Mouse (Mus musculus) urinary bladder, adult 18-20 months (tissue): Measurements from ENCODE around the gene Atoh8.

Experiments used
- DNase-seq, 2 experiments: peaks; one replicate each; pipeline ENCODE4 v3.0.0; 2022; ENCODE audit warnings: low spot score in 2 of 2, mixed read lengths in 2 of 2

Gene Atoh8

DNA sequence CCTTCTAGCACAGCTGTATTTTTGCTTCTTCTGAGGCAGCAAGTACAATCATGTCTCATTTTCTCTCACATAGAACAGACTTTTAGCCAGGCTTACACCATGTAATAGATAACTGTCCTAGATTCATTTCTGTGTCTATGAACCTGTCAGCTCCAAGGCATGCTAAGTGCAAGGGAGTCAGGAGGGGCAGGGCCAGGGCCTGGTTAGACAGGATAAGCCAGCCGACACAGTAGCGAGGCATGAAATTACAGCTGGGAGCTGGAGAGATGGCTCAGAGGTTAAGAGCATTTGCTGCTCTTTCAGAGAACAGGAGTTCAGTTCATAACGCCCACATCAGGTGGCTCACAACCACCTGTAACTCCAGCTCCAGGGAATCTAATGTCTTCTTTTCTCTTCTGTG lies 38.7 kb downstream of the Atoh8 start:
- no peak for DNase-seq

DNA sequence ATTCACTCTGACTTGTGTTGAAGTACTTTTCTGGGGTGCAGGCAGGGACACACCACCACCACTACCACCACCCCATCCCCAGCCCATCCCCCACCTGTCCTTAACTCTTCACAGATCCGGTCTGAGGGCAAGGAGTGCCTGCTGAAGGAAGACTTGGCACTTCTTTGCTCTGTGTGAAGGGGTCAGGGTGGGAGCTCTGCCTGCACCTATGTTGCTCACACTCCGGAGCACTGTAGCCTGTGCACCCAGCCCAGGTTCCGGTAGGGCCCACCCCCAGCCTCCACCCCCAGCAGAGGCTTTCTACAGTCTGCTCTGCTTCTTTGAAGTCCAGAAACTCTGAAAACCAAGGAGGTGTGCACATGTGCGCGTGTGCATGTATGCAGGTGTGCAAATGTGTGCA lies 44.8 kb downstream of the Atoh8 start:
- no peak for DNase-seq

DNA sequence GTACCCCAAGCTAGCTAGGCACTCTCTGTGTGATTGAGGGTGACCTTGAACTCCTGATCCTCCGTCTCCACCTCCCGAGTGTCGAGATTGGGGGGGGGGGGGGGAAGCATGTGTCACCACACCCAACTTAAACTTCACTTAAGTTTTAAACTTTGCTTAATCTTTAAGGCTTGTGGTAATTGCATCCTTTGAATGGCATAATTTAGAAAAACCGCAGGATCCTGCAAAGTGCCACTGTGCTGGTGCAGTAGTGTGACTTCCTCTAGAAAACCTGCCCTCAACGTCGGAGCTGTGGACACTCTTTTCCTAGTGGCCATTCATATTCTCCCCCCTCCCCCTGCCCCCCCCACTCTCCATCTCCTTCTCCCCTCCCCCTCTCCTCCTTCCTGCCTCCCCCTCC lies 45.3 kb downstream of the Atoh8 start:
- no peak for DNase-seq

DNA sequence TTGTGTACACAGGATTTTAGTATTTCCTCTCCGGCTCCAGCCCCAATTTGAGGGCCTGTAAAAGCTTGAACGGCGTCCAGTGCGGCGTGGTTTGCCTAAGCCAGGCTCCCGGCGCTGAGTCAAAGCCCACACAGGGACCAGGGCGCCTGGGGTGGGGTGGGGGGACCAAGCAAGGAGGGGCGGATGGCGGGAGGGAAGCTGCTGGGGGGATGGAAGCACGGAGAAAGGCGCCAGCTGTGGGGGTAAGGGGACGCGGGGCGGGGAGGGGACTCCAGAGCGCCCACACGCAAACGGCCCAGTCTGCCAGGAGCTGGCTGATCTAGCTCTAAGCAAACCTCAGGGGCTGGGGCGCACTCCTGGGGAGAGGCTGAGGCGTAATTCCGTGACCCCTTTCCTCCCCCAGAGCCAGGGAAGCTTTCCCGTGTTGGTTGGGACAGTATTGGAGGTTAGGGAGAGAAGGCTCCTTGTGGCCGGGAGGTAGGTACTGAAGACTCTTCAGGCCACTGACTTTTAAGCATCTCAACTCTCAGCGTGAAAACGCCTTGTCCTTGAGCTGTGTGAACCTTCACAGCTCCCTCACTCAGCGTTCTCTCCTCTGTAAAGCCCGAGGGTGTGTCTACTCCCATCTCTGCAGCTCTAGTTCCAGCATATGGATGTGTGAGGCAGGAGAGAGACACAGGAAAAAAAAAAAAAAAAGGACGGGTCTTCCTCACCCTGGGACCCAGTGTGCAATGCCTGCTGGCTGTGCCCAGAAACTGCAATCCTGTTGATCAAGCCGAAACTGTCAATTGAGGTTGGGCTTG lies 46.1 kb downstream of the Atoh8 start:
- DNase-seq = peak; percentile 52 to 71

DNA sequence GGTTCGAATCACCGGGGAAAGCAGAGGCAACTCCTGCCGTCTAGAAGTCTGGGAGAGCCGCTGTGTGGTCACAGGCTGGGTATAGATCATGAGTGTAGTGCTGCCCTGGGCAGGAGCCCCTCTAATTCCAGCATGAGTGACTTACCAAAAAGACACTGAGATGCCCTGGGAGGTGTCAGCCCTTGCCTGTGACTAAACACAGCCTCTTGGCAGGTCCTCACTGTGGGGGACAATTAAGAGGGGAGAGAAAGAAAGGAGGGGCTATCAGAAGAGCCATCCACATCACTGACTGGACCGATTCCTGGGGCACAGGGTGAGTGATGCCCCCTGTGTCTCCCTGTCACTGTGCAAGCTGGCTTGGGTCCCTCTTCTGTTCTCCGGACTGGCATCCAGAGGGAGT lies 48.6 kb downstream of the Atoh8 start:
- no peak for DNase-seq

DNA sequence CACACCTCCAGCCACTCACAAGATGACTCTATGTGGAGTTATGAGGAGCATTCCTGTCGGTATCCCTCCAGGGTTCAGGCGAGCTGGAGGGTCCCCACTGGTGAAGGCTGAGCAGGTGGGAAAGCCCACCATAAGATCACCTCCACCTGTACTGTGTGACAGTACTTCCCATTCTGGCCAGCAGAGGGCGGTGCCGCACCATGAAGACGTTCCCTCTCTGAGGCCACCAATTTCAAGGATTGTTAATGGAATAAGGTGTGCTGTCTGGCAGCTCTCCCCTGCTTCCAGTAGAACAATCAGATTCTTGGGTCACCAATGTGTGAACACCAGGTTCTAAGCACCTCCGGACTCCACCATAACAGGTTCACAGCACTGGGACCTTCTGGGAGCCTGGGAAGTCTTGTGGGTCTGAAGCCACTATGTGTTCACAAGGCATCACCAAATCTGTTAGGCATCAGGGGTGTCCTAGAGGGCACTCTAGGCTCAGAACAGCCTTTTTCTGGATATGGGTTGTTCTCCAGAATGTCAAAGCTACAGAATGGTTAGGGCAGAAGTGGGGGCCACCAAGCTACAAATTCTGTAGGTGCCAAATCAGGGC lies 49.4 kb downstream of the Atoh8 start:
- peak; percentile 69 to 87 for DNase-seq

DNA sequence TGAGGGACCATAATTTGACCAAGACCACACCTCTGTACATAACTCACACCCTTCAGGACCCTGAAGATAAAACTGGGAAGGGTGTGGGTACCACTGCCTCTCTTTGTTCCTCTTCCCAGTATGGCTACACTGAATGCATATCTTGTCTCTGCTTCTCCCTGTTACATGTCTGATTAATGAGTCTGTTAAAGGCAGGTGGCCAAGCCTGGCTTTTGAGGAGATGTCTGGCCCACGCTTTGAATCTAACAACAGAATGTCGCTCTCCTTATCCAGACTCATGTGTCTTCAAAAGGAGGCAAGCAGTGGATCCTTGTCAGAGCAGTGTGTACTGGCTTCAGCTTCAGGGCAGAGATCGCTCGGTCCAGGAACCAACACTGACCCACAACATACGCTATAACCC lies 50.8 kb downstream of the Atoh8 start:
- no peak for DNase-seq

DNA sequence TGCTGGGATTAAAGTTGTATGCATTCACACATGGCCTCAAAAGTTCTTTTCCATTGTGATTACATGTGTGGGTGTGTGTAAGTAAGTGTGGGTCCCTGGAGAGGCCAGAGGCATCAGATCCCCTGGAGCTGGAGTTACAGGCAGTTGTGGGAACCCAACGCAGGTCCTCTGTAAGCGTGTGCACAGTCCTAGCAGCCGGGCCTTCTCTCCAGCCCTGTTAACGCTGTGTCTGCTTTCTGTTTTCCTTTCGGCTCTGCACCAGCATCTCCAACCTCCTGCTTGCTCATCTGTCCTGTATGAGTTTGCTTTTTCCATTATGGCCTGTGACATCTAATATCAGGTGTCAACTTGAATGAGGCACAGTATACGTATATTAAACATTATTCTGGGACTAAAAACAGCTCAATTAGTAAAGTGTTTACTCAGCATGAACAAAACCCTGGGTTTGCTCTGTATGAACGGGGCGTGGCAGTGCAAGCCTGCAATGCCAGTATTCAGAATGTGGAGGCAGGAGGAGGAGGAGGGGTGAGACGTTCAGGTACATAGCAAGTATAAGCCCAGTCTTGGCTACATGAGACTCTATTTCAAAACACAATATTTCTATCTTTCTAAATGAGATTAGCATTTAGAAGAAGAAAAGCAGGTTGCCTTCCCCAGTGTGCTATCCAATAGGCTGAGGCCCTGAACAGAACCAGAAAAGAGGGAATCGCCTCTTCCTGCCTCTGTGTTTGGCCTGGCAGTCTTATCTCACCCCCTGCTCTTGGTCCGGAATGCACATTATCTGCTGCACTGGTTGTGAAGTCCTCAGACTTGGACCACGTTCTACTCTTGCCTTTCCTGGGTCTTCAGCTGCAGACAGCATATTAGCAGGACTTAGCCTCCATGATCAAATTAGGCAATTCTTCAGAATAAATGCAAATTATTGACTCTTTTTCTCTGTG lies 55.5 kb downstream of the Atoh8 start:
- no peak for DNase-seq

DNA sequence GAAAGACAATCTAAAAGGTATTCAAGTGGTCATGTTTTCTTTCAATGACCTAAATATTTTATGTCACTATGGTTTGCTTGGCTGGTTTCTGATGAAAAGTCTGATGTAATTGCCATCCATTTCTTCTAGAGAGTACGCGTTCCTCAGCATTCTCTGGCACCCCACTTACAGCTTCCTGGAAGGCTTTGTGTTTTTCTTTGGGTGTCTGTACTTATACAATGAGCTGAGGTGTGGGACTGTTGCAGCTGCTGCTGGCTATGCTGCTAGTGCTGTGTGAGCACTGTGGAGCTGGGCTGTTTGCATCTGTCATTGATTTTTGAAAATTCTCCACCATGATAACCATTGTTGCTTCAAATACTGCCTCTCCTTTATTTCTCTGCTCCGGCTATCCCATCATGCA lies 56.4 kb downstream of the Atoh8 start:
- no peak for DNase-seq

DNA sequence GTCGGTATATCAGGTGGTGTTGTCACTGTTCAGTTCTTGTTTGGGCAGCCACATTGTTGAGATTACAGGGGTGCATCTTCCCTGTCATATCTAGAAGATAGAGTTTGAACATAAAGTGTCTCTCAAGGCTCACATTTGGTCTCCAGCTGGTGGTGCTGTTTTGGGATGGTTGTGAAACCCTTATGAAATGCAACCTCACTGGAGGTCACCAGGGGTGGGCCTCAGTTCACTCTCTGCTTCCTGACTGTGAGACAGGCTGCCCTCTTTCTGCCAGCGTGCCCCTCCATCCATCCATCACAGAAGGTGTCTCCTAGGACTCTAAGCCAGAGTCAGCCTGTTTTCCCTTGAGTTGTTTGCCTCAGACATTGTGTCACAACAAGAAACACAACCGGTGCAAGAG lies 58.0 kb downstream of the Atoh8 start:
- DNase-seq = no peak

DNA sequence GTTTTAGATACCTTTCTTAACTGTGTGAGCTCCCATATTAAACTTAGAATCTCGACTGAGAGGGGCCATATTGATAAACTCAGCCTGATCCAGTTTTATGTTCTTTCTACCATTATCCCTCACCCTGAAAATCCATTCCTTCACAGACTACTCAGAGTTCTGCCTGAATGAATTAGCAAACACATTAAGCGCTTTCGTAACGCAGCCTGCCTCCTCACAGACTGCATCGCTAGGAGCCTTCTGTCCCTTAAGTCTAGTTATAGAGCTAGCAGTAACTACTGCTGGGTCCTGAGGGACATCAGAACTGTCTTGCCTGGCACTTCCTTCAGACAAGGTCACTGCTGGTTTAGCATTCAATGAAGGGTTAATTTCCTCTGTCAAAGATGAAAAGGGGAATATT lies 59.4 kb downstream of the Atoh8 start:
- DNase-seq = no peak

DNA sequence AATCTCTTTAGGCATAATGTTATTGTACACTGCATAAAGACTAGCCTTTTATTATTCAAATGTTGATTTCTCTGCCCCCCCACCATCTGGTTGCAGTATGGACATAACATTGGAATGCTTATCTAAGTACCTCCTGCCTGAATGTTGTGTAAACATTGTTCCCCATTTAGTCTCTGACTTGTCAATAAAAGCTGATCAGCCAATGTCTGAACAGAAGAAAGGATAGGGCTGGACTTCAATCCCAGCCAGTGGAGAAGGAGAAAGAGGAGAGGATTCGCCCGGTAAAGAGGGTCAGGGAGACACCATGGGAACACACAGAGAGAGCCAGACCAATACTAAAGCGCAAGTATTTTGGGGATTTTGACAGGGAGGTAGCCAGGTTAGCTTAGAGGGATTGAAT lies 60.0 kb downstream of the Atoh8 start:
- DNase-seq = no peak

DNA sequence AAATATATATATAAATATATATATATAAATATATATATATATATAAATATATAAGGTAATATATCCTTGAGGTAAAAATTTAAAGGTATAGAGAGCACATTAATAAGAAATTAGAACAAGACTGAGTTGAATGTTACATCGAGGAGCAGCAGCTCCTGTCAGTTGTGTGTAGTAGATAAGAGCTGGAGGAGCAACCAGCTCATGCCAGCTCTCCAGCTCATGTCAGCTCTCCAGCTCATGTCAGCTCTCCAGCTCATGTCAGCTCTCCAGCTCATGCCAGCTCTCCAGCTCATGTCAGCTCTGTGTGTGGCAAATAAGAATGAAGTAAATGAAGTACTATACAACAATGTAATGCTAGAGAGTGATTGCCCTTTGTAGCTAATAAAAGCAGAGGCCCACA lies 62.0 kb downstream of the Atoh8 start:
- no peak for DNase-seq

DNA sequence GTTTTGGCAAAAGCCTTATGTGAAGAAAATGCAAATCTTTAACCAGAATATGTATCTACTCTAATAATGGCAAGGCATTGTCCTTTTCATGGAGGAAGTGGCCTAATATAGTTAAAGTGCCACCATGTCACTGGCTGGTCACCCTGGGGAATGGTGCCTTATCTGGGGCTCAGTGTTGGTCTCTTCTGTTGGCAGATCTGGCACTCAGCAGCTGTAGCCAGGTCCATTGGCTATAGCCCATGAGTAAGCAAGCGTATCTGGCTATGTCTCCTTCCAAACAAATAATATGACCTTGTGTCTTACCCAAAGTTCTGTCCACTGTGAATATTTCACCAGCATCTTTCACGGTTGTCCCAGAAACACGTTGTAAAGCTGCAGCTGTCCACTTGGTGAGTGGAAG lies 64.0 kb downstream of the Atoh8 start:
- DNase-seq = no peak

DNA sequence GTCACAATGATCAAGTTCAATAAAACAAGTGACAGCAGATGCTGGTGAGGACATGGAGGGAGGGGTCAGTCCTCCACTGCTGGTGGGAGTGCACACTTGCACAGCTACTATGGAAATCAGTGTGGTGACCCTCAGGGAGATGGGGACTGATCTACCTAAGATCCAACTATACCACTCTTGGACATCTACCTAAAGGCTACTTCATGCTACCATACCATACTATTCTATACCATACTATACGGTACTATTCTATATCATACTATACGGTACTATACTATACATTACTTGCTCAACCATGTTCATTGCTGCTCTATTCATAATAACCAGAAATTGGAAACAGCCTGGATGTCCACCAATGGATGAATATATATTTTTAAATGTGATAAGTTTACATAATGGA lies 69.5 kb downstream of the Atoh8 start:
- DNase-seq = no peak

DNA sequence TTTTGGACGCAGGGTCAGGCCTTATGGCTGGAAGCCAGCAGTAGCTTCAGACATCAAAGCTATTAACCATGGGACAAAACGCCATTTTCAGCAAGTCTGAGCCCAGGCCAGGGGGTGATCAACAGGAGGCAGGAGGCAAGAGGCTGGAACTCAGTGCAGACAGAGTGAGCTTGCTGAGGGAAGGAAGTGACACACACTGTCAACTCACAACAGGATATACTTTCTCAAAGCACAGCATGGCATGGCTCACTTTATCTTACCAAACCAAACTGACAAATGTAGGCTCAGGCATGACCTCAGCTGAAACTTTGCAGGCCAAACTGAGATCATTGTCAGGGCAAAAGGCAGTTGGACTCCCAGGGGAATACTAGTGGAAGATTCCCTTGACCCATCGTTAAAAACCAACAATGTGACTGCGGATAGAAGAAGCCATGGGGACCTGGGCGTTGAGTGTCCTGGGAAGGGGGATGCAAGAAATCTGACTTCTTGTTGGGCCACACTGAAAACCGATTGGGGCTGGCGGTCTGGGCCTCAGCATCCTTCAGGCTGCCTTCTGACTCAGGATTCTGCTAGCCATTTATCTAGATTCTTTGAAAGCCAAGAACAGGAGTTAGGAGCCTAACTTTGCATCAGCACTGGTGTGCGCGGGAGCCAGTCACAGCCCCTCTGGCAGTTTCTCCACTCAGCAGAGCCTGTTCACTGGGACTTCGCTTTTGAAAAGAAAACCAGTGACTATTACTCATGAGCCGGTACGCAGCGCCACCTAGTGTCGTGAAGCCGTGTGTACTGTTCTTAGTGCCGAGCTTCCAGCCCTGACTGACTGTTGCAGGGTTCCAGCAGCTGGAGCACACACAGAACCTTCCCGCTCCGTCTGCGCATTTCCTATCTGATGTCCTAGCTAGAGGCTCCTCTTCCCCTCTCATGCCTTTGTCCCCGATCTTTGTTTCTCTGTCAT lies 70.8 kb downstream of the Atoh8 start:
- peak; percentile 75 for DNase-seq

DNA sequence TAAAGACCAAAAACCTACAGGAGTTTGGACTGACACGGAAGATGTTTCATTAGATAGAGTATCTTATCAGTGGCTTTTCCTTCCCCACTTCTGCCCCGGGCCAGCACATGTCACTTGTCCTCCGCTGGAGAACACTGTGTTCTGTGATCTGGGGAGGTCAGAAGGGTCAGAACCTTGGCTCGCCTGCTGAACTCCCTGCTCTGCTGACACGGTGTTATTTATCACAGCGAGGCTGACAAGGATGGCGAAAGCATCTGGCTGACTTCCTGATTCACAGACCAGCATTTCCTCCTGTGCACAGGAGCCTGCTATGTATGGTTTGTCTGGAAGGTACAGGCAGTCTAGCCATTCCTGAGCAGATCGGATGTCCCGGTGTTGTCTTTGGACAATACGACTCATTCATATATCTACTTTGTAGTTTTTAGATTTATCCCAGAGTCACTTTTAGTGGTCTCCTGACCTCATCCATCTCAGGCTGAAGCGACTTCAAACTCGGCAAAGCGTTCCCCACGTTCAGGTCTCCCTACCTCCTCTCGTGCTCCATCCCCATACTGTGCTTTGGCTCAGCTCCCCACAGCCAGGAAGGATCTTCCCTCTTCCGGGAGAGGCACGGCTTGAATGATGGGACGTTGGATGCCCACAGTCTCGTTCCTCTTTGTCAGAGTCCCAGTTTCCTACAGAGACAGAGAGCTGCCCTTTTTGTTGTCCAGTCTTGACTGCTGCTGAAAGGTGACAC lies 73.1 kb downstream of the Atoh8 start:
- DNase-seq = no peak

DNA sequence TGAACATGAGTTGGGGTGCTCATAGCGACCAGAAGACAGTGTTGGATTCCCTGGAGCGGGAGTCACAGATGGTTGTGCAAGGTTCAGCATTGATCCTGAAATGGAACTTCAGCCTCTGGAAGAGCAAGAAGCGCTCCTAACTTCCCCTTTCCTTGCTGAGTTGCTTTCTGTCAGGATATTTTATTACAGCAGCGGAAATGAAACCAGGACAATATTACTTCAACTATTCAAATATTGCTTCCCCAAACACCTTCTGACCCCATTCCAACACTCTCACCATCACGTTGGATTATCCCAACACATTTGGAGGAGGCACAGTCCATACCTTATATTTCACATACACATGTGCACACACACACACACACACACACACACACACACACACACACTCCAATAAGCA lies 73.6 kb downstream of the Atoh8 start:
- DNase-seq = no peak

DNA sequence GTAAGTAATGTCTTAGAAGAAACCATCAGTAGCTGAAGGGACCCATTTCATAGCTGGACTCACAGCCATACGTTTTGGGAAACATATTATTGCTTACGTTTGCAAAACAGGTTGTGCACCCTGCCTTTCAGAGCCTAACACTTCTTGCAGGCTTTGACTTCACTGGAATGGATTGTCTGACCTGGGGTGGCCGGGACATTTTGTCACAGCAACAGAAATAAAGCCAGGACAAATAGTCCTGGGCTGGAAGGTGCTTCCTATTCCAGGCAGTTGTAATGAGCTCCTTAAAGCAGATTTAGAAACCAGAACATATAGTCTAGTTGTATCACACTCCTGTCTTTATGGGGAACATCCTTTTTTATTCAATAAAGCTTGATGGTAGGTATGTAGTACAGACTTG lies 74.4 kb downstream of the Atoh8 start:
- DNase-seq = no peak

DNA sequence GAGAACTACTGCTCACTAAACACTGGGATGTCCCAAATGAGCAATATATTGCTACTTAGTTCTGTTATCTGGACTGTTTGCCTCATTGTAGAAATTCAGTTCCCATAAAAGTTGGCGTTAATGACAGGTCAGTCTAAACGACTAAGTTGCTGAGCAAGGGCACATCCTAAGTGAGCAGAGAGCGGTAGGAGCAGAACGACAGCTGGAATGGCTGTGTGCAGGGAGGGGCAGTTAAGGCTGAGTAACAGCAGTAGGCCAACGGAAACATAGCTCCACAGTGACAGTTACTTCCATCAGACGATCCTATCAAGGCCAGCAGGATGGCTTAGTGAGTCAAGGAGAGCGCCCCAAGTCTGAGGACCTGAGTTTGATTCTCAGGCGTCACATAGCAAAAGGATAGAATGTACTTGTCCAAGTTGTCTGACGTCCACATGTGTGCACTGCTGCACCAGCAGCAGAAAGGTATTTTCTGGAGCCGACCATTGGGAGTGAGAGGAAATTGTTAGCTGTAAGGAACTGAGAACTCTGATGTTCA lies 75.4 kb downstream of the Atoh8 start:
- no peak for DNase-seq
